Mouse (Mus musculus): Measurements from ENCODE around the gene Glud1.

The Glud1 gene

GRCm38 (mm10) chr14:34378560-34379331 lies 68.2 kb downstream of the Glud1 start:
- peak; percentile 68 for DNase-seq (ENCODE audit: low spot score)

GRCm38 (mm10) chr14:34382921-34383704 lies 72.6 kb downstream of the Glud1 start:
- no peak for DNase-seq (ENCODE audit: low spot score)

GRCm38 (mm10) chr14:34393295-34393694 lies 82.8 kb downstream of the Glud1 start:
- DNase-seq (ENCODE audit: low spot score) = no peak

Data from embryo, embryonic 10 days (tissue).